Mouse (Mus musculus) megakaryocyte, embryonic 14.5 days (primary cell): ENCODE data around the gene Dusp2.

Source experiments
- FLI1 ChIP-seq: IDR thresholded peaks from 2 replicates; pipeline ENCODE4 v1.6.1; 2012; ENCODE audit warnings: low read length, inconsistent platforms, mixed read lengths
- GATA1 ChIP-seq: IDR thresholded peaks from 3 replicates; pipeline ENCODE4 v1.6.1; 2012; ENCODE audit warnings: mixed read lengths, low read length, inconsistent platforms, borderline replicate concordance

DNA sequence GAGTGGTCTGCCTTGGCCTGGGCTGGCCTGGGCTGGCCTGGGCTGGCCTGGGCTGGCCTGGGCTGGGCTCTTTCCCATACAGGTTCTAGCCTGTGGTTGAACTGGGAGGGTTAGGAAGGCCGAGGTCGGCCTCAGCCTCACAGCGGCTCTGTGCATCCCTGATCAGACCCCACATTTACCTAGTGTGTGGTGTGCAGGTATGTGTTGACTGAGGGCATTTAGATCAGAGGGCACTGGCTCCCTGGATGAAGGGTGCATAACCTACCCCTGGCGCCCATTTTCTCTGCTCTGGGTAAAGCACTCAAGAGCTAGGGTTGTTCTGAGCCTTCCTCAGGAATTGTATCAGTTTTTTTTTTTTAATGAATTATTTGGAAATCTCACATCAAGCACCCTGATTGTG, 2.5 kb downstream of the Dusp2 start, which contains the start of gene Astl:
- TF ChIP-seq GATA1 (no peak), FLI1 (no peak)
